Comparison of ENCODE assay signal across 20 mouse cellular contexts in the genomic region with DNA sequence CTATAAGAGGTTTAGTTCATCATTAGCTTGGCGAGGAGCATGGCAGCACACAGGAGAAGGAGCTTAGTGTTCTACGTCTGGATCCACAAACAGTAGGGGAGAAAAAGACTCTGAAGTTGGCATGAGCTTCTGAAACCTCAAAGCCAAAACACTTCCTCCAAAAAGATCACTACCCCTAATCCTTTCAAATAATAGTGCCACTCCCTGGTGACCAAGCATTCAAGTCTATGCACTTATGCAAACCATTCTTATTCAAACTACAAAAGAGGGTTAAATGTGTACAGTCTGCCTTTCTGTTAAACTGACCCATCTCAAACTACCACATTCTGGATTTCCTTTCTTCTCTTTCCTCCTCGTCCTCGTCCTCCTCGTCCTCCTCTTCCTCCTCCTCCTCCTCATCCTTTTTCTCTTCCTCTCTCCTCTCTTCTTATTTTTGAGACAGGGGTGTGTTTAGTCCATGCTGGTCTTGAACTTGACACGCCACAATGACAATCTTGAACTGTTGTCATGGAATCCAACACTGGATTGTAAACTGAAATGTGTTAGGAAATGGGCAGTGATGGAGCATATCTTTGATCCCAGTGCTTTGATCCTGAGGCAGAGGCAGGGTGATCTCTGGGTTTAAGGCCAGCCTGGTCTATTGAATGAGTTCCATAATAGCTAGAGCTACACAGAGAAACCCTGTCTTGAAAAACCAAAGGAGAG.
"Had no signal": no experiment of that assay in that cellular context is flagged by ENCODE, and none has a peak within 500 bp of the region (broad histone marks: within the 10 kb centered on the region; RNA-seq: fewer than 3 reads in every experiment).

No protein-coding gene starts in this region.

- H3K27ac ChIP-seq: heart, adult 2 months; heart, embryonic 13.5 days; heart, embryonic 15.5 days; hindbrain, embryonic 10.5 days; hindbrain, embryonic 12.5 days; hindbrain, embryonic 14.5 days; intestine, embryonic 15.5 days; limb, embryonic 13.5 days; limb, embryonic 15.5 days; liver, embryonic 12.5 days; liver, embryonic 14.5 days had no signal

- DNase-seq: gastrocnemius, postnatal 14 days; gastrocnemius, postnatal 36 days; heart, adult 11 months; heart, adult 2 months; heart, postnatal 4 days; kidney, adult 18-20 months; kidney, adult 8-10 months; kidney, postnatal 10 days; kidney, postnatal 25 days; left cerebral cortex, postnatal 4 days had no signal

- H3K4me3 ChIP-seq: heart, adult 2 months; heart, embryonic 13.5 days; heart, embryonic 15.5 days; hindbrain, embryonic 10.5 days; hindbrain, embryonic 12.5 days; intestine, embryonic 15.5 days; limb, embryonic 13.5 days; limb, embryonic 15.5 days; liver, embryonic 12.5 days had no signal
